In the genomic region with DNA sequence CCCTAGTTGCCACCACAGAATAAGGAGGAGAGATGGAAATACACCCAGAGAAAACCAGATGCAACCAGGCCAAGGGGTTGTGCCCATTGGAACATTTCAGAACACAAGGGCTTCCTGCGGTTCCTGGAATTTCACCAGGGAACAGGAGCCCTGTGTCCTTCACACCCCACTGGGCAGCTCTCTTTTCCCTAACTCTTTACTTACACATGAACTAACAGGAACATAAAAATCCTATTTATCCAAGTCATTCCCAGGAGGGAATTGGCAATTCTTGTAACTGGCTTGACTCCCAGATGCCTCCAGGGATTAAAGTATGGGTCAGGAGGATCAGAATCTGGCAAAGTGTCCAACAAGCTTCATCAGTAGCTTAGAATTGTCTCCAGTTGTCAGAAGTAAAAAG, we compare ENCODE assay signal across 8 mouse cellular contexts.
DNase-seq lines count a peak whose midpoint lies in the region; ATAC-seq lines count a peak whose summit lies in the region.

No protein-coding gene starts in this region.

- no peak overlapping the region for H3K9ac ChIP-seq in forebrain, embryonic 12.5 days
- H3K9ac ChIP-seq in forebrain, embryonic 13.5 days: no peak overlapping the region
- H3K9ac ChIP-seq in neural tube, embryonic 15.5 days (replicated peaks): no peak overlapping the region

- no peak for ATAC-seq in forebrain, embryonic 12.5 days (ENCODE audit: low FRiP score)
- ATAC-seq in forebrain, embryonic 13.5 days: peak; percentile 65
- ATAC-seq in neural tube, embryonic 15.5 days (ENCODE audit: low FRiP score): peak; percentile 61; the same call in 1 of the 2 replicates

- H3K36me3 ChIP-seq in forebrain, embryonic 10.5 days (replicated peaks): no peaks in the 10 kb centered on the region
- no peaks in the 10 kb centered on the region for H3K36me3 ChIP-seq in forebrain, embryonic 12.5 days (replicated peaks)
- H3K36me3 ChIP-seq in forebrain, embryonic 13.5 days (ENCODE audit: poor library complexity, severe bottlenecking): no peaks in the 10 kb centered on the region
- H3K36me3 ChIP-seq in neural tube, embryonic 15.5 days: no peaks in the 10 kb centered on the region

- no peak overlapping the region for H3K4me2 ChIP-seq in forebrain, embryonic 12.5 days
- H3K4me2 ChIP-seq in forebrain, embryonic 13.5 days: no peak overlapping the region
- H3K4me2 ChIP-seq in neural tube, embryonic 15.5 days: no peak overlapping the region

- no peaks in the 10 kb centered on the region for H3K9me3 ChIP-seq in forebrain, embryonic 10.5 days
- no peaks in the 10 kb centered on the region for H3K9me3 ChIP-seq in forebrain, embryonic 12.5 days
- H3K9me3 ChIP-seq in forebrain, embryonic 13.5 days (replicated peaks): no peaks in the 10 kb centered on the region
- no peaks in the 10 kb centered on the region for H3K9me3 ChIP-seq in neural tube, embryonic 15.5 days (replicated peaks)

- 0 out of 2 replicates have a peak overlapping the region, but pooled peaks have one; percentile 35 for H3K27ac ChIP-seq in forebrain, embryonic 10.5 days
- no peak overlapping the region; the same call in 1 of the 2 replicates for H3K27ac ChIP-seq in forebrain, embryonic 12.5 days
- H3K27ac ChIP-seq in forebrain, embryonic 13.5 days: no peak overlapping the region
- H3K27ac ChIP-seq in neural tube, embryonic 15.5 days (replicated peaks): peak overlapping the region; percentile 48; the same call in 1 of the 2 replicates

- no peak overlapping the region for H3K4me3 ChIP-seq in forebrain, embryonic 10.5 days
- H3K4me3 ChIP-seq in forebrain, embryonic 12.5 days (replicated peaks): no peak overlapping the region
- no peak overlapping the region for H3K4me3 ChIP-seq in forebrain, embryonic 13.5 days
- H3K4me3 ChIP-seq in neural tube, embryonic 15.5 days (replicated peaks): no peak overlapping the region

- 38% methylated on average over 1 of the region's 1 CpGs for WGBS in forebrain, embryonic 10.5 days
- WGBS in forebrain, embryonic 12.5 days: 36% methylated on average over 1 of the region's 1 CpGs
- WGBS in forebrain, embryonic 13.5 days: 4% methylated on average over 1 of the region's 1 CpGs
- 22% methylated on average over 1 of the region's 1 CpGs for WGBS in neural tube, embryonic 15.5 days

- peaks cover 11% of the 10 kb centered on the region for H3K4me1 ChIP-seq in forebrain, embryonic 10.5 days
- H3K4me1 ChIP-seq in forebrain, embryonic 12.5 days: peaks cover 8% of the 10 kb centered on the region
- peaks cover 11% of the 10 kb centered on the region; the same call in 1 of the 2 replicates for H3K4me1 ChIP-seq in forebrain, embryonic 13.5 days
- 0 out of 2 replicates have a peak, but pooled peaks cover 4% of the 10 kb centered on the region for H3K4me1 ChIP-seq in neural tube, embryonic 15.5 days

- no peaks in the 10 kb centered on the region for H3K27me3 ChIP-seq in forebrain, embryonic 10.5 days (ENCODE audit: poor library complexity, severe bottlenecking)
- no peaks in the 10 kb centered on the region for H3K27me3 ChIP-seq in forebrain, embryonic 12.5 days
- no peaks in the 10 kb centered on the region for H3K27me3 ChIP-seq in forebrain, embryonic 13.5 days
- H3K27me3 ChIP-seq in neural tube, embryonic 15.5 days (replicated peaks): no peaks in the 10 kb centered on the region

- DNase-seq in forebrain, embryonic 10.5 days (ENCODE audit: extremely low spot score, low spot score): no peak
- peak; percentile 27 for DNase-seq in NIH3T3 (ENCODE audit: low read depth)
- DNase-seq in kidney, postnatal 14 days: peak; percentile 81
- DNase-seq in thymus, adult 18-20 months: no peak
- no peak for DNase-seq in ovary, postnatal 10 days (ENCODE audit: low spot score)

Comparison
In these comparisons a context has a peak if more than half of its experiments do, and no peak if none do; other contexts are left out.
1. H3K27ac ChIP-seq: peak in forebrain, embryonic 10.5 days (single experiment) and neural tube, embryonic 15.5 days (single experiment); none in forebrain, embryonic 12.5 days (single experiment) and forebrain, embryonic 13.5 days (single experiment).
2. DNase-seq: peak in NIH3T3 (single experiment) and kidney, postnatal 14 days (single experiment); none in forebrain, embryonic 10.5 days (single experiment), thymus, adult 18-20 months (0 of 2) and ovary, postnatal 10 days (single experiment).